Mouse (Mus musculus): ENCODE measurements at regions not wholly inside any gene's neighbourhood (a gene's known extent, or its start where the extent isn't known, plus 50 kb on each side); places are given as distances from the start of the nearest gene placed in this dataset.

DNA sequence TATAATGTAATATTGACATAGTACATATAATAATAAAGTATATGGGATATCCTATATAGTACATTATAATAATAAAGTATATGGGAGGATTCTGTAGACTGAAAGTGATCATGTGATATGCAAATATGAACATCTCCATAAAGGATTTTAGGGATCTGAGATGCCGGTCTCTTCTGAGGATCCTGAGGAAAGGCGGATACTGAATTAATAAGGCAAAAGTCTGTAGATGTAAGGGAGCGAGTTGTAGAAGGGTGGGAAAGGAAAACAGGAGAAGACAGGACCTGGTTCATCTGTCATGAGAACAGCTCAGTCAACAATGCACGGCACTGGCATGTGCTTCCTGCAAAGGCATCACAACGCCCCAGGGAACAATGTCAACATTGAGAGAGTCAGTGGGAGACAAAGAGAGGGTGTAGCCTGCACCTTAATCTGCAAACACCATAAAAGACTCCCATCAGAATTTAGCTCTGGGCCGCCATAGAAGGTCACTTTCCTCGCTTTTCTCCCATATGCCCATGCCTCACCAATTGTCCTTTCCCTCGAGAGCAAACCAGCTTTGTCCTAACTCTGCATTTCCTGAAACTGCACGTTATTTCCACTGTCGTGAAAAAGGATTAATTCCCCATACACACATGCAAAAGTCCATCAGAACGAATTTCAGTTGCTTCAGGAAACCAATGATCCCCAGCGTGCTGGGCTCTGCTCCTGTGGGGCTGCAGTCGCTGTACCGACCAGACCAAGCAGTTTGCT is 53.7 kb upstream of the Cpm start:
- TF ChIP-seq POLR2A (IDR thresholded peaks at IDR 0.05; ENCODE audit: low read depth, low read length), result no peak
- no peak for TF ChIP-seq CTCF (conservative IDR thresholded peaks at IDR 0.05; ENCODE audit: insufficient read depth, insufficient read length, low read depth, low read length)

Data from kidney, adult 2 months (tissue).